Mouse (Mus musculus) cerebellum, adult 2 months (tissue): ENCODE results near the gene Sprr1b. TPM values are rescaled to one million over a fixed set of nuclear protein-coding genes. Genes with fewer than 3 reads are reported as not detected.
"Not testable (repeated sequence)": the region's sequence is repeated elsewhere in the genome, so short reads cannot be mapped to it uniquely, and the experiment has no call there.

Experiments used
- DNase-seq, 2 experiments: peaks; one replicate each; pipeline ENCODE4 v3.0.0; 2021
- H3K27ac ChIP-seq: fragments of 200-500 bp; 2 replicates; pipeline ENCODE4 v1.5.1; 2012; ENCODE audit warnings: low read length, control low read depth, inconsistent platforms; ENCODE audit not compliant: insufficient read depth
- H3K27me3 ChIP-seq: fragments of 200-500 bp; 2 replicates; pipeline ENCODE4 v1.6.1; 2012; ENCODE audit warnings: inconsistent platforms, mild to moderate bottlenecking, low read length, moderate library complexity; ENCODE audit not compliant: control insufficient read depth, insufficient read depth
- H3K4me1 ChIP-seq: fragments of 200-500 bp; 2 replicates; pipeline ENCODE4 v1.6.1; 2011; ENCODE audit warnings: low read length; ENCODE audit not compliant: control insufficient read depth, insufficient read depth
- H3K4me3 ChIP-seq: fragments of 200-500 bp; replicated peaks from 2 replicates; pipeline ENCODE3; 2011; ENCODE audit warnings: mild to moderate bottlenecking, low read depth, low read length, control low read depth; ENCODE audit not compliant: insufficient read depth
- CTCF ChIP-seq: fragments of 200-500 bp; IDR thresholded peaks from 2 replicates; pipeline ENCODE4 v1.5.1; 2011; ENCODE audit warnings: low read depth, mild to moderate bottlenecking, control low read depth, low read length, moderate library complexity, borderline replicate concordance; ENCODE audit not compliant: insufficient read depth
- POLR2A ChIP-seq: fragments of 200-500 bp; IDR thresholded peaks from 2 replicates; pipeline ENCODE4 v1.6.1; 2011; ENCODE audit warnings: low read length, control low read depth, borderline replicate concordance; ENCODE audit not compliant: insufficient read depth
- WGBS: fragments of 180-500 bp; shearing (Covaris S2); methylation state at CpG from one replicate; pipeline ENCODE4 v1.1.7; 2018; 5-methylcytosine and 5-hydroxymethylcytosine counted together
- polyA plus RNA-seq: library from polyadenylated mRNA; depleted of rRNA; stranded (reverse); fragments of >200 nt; gene quantifications from 2 replicates; pipeline ENCODE4 v1.2.3, GENCODE M21; 2012; rRNA removed

The Sprr1b gene
- not detected in 2 replicates for polyA plus RNA-seq

DNA sequence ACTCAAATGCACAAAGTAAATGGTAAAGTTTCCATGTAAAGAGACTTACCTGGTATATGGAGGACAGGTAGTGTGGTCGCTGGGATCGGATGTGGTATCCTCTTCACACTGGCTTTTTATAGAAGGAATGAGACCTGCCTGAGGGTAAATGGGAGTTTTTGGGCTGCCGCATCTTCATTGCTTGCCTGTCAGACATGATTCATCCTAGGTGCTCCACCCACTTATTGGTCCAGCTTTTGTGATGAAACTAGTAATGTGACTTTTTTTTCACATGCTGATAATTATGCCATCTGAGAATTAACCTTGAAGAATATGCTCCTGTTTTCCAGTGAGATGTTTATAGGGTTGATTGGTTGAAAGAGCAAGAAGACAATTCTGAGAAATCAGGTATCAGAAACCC is at the start of gene Sprr1b:
Gene Sprr1b, minus strand, starts transcription at position 101 of the 400 bp plus-strand sequence.
- DNase-seq: no peak
- WGBS: 93% methylated on average over 3 of the region's 3 CpGs
- no peaks in the 10 kb centered on the region for H3K4me1 ChIP-seq
- no peak within 1 kb of the TSS for H3K4me3 ChIP-seq
- H3K27me3 ChIP-seq: no peaks in the 10 kb centered on the region
- no peak within 1 kb of the TSS for H3K27ac ChIP-seq
- TF ChIP-seq CTCF: no peak
- TF ChIP-seq POLR2A: no peak

DNA sequence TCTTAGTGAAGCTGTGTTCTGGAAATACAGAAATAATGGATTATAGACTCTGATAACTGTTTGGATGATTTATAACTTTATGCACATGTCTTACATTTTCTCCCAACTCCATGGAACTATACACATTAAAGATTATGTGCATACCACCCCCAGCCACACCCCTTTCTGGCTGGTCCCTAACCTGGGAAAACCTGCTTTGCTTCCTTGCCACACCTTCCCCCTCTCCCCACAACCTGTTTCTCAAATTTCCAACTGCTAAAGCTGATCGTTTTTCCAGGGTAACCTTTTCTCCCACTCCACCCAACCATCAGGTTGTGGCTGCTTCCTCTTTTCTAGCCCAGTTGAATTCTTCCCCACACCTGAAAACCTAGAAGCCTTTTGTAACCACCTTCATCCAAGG is 47.7 kb upstream of the Sprr1b start:
- H3K4me1 ChIP-seq: no peaks in the 10 kb centered on the region
- 40% methylated on average over 1 of the region's 1 CpGs for WGBS
- no peak for TF ChIP-seq CTCF
- TF ChIP-seq POLR2A: no peak
- H3K27me3 ChIP-seq: no peaks in the 10 kb centered on the region
- no peak overlapping the region for H3K4me3 ChIP-seq
- no peak for DNase-seq
- H3K27ac ChIP-seq: no peak overlapping the region

DNA sequence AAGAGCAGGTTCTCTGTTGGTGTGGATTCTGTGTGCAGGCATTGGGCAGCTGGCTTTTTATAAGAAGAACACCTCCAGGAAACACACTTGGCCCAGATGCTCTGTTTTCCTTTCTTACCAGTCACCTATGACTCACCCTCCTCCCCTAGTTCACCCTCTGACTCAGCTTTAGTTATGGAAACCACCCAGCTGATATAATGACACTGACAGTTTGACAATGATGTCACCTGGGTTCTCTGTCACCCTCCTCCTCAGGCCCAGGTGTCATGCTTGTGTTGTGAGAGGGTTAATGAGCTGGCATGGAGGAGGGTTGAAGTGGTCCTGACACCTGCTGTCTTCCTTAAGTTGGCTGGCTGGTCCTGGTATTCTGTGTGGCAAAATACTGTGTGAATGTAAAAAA is 47.3 kb upstream of the Sprr1b start, which contains the start of gene Sprr1a:
Gene Sprr1a, minus strand, starts transcription at position 33 of the 400 bp plus-strand sequence.
- TF ChIP-seq CTCF (no peak), POLR2A (no peak)
- DNase-seq: no peak

DNA sequence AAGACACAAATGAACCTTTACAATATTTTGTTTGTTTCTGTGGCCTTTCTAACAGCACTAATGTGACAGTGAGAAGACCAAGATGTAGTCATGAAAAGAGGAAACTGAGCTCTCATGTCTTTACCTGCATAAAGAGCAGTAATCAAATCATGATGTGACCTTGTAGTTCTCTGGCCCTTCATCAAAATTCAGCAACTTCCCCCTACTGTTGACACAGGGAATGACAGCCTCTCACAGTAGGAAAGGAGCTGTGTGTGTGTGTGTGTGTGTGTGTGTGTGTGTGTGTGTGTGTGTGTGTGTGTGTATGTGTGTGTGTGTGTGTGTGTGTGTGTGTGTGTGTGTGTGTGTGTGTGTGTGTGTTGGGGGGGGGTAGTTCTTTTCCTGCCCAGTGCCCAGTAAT is 42.7 kb upstream of the Sprr1b start:
- H3K4me1 ChIP-seq, H3K27ac ChIP-seq, H3K4me3 ChIP-seq, H3K27me3 ChIP-seq, DNase-seq: not testable (repeated sequence)

More for the DNA sequence above, 47.3 kb upstream of the Sprr1b start, which contains the start of gene Sprr1a:
- no peak within 1 kb of the TSS for H3K4me3 ChIP-seq
- H3K4me1 ChIP-seq: no peaks in the 10 kb centered on the region
- no peaks in the 10 kb centered on the region for H3K27me3 ChIP-seq
- no peak within 1 kb of the TSS for H3K27ac ChIP-seq

DNA sequence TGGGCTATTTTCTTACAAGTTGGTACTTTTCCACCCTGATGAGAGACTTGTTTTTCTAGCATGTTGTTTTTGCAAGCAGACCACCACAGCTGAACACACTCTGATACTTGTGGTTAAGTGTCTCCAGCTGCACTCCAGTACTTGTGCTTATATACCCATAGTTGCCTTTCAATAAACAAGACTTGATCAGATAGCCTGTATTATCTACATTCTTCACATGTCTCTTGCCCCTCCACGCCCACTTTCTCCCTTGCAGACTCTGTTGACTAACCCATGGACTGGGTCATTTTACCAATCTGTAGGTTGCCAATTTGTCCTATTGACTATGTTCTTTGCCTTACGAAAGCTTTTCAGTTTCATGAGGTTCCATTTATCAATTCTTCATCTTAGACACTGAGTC is 31.5 kb upstream of the Sprr1b start:
- WGBS: 86% methylated on average over 2 of the region's 2 CpGs
- Histone ChIP-seq H3K27ac (no peak overlapping the region), H3K27me3 (no peaks in the 10 kb centered on the region), H3K4me1 (no peaks in the 10 kb centered on the region), H3K4me3 (no peak overlapping the region)
- TF ChIP-seq POLR2A (no peak), CTCF (no peak)
- DNase-seq: no peak

DNA sequence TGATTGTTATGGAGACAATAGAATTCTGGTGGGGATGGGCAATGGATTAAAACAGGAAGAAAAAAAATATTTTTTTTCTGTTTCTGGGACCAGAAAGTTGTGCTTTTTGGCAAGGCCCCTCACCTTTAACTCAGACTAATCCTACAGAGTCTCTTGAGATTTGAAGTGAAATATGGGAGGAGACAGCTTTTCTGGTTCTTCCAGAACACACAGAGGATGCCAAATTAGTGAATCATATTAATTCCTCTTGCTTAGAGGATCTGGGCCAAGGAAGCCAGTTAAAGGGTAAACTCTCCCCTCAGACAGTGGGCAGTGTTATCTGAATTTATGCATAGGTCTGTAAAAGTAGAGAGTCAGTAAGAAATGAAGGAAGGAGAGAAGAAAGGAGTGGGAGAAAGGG is 28.8 kb upstream of the Sprr1b start:
- Histone ChIP-seq H3K4me1 (no peaks in the 10 kb centered on the region), H3K27me3 (no peaks in the 10 kb centered on the region), H3K27ac (no peak overlapping the region), H3K4me3 (no peak overlapping the region)
- no peak for TF ChIP-seq POLR2A
- no peak for TF ChIP-seq CTCF
- DNase-seq: no peak

DNA sequence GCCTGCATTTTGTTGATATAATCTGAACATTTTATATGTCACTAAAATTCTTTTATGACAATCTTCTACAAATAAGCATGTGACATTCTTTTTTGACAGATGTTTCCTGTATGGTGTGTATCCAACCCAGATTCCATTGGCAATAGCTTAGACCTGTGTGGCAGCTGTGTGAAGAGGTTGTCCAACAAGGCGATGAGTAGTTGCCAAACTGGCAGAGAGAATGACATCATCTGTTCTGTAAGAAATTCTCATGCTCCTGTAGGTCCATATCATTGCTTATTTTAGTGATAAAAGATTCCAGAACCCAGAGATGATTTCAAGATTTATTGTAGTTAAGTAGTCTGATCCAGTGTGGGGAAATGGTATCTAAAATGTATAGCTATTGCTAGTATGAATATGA is 28.0 kb upstream of the Sprr1b start:
- Histone ChIP-seq H3K27ac (no peak overlapping the region), H3K27me3 (no peaks in the 10 kb centered on the region), H3K4me1 (no peaks in the 10 kb centered on the region), H3K4me3 (no peak overlapping the region)
- TF ChIP-seq POLR2A (no peak), CTCF (no peak)
- WGBS: 19% methylated on average over 1 of the region's 1 CpGs
- DNase-seq: no peak

DNA sequence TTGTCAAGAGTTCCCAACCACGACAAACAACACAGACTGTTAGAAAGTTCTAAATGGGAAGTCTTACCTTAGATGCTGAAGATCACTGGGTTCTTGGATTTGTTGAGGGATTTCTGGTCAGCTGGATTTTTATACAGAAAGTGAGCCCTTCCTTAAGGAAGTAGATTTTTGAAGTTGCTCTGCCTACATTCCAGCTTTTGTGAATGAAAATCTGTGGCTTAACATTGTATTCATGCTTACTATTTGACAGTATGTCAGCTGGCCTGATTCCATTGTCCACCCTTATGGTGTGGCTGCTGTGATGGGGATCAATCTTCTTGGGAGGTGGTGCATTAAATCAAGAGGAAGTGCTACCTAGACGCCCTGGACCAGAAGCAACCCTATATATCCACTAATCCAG is 20.0 kb upstream of the Sprr1b start, which contains the start of gene Sprr3:
Gene Sprr3, minus strand, starts transcription at position 101 of the 400 bp plus-strand sequence.
- H3K27ac ChIP-seq: no peak within 1 kb of the TSS
- H3K4me1 ChIP-seq: no peaks in the 10 kb centered on the region
- no peak for TF ChIP-seq POLR2A
- TF ChIP-seq CTCF: no peak
- no peak for DNase-seq
- H3K4me3 ChIP-seq: no peak within 1 kb of the TSS
- WGBS: 56% methylated on average over 2 of the region's 2 CpGs
- no peaks in the 10 kb centered on the region for H3K27me3 ChIP-seq
